11 mouse cellular contexts compared by ENCODE assay signal in the genomic region with DNA sequence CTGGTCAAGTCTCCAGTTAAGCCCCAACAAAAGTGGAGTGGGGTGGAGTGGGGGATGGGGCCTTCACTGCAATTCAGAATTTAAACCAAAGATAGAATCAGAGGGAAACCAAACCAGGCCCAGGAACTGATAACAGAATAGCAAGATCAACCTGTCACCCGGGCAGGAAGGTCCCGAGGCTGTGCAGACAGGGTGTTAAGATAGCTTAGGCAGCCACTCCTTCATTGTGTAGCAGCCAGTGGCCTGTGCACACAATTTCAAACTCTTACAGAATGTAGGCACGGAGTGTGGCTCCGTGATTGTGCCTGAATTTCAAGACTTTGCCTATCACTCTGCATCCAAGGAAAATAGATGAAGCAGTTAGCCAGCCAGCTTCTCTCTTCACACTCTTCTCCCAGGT. TPM values are rescaled to one million over a fixed set of nuclear protein-coding genes. Genes with fewer than 3 reads are reported as not detected.
DNase-seq lines count a peak whose midpoint lies in the region; ATAC-seq and TF ChIP-seq lines count a peak whose summit lies in the region.
"Had no signal": no experiment of that assay in that cellular context is flagged by ENCODE, and none has a peak within 500 bp of the region (broad histone marks: within the 10 kb centered on the region; RNA-seq: fewer than 3 reads in every experiment).

No protein-coding gene starts in this region.

- no peaks in the 10 kb centered on the region for H3K36me3 ChIP-seq in hindbrain, embryonic 12.5 days
- H3K36me3 ChIP-seq in hindbrain, embryonic 13.5 days: no peaks in the 10 kb centered on the region
- no peaks in the 10 kb centered on the region for H3K36me3 ChIP-seq in lung, postnatal 0 days (ENCODE audit: insufficient read depth, low read length)
- no peaks in the 10 kb centered on the region for H3K36me3 ChIP-seq in limb, embryonic 10.5 days
- H3K36me3 ChIP-seq in midbrain, embryonic 16.5 days (ENCODE audit: control insufficient read depth, insufficient read depth, low read length): no peaks in the 10 kb centered on the region
- H3K36me3 ChIP-seq: midbrain, embryonic 13.5 days had no signal

- no peak overlapping the region for H3K9ac ChIP-seq in hindbrain, embryonic 12.5 days
- H3K9ac ChIP-seq in hindbrain, embryonic 13.5 days: no peak overlapping the region
- H3K9ac ChIP-seq in lung, postnatal 0 days (replicated peaks; ENCODE audit: low read depth): no peak overlapping the region
- H3K9ac ChIP-seq in midbrain, embryonic 16.5 days (ENCODE audit: low read depth, low read length): no peak overlapping the region
- H3K9ac ChIP-seq: midbrain, embryonic 13.5 days had no signal

- H3K4me1 ChIP-seq in hindbrain, embryonic 12.5 days: no peaks in the 10 kb centered on the region
- no peaks in the 10 kb centered on the region for H3K4me1 ChIP-seq in hindbrain, embryonic 13.5 days (replicated peaks)
- H3K4me1 ChIP-seq in lung, postnatal 0 days (ENCODE audit: insufficient read depth, low read depth, low read length): no peaks in the 10 kb centered on the region
- peaks cover 23% of the 10 kb centered on the region for H3K4me1 ChIP-seq in limb, embryonic 10.5 days
- no peaks in the 10 kb centered on the region for H3K4me1 ChIP-seq in midbrain, embryonic 16.5 days (ENCODE audit: control insufficient read depth, insufficient read depth, low read length)
- H3K4me1 ChIP-seq: midbrain, embryonic 13.5 days had no signal

- TF ChIP-seq EP300 in lung, postnatal 0 days (IDR thresholded peaks at IDR 0.05): no peak

- no peak for ATAC-seq in hindbrain, embryonic 12.5 days (ENCODE audit: low FRiP score)
- ATAC-seq in hindbrain, embryonic 13.5 days (ENCODE audit: low FRiP score): no peak
- ATAC-seq in lung, postnatal 0 days: no peak
- no peak for ATAC-seq in midbrain, embryonic 16.5 days
- ATAC-seq: midbrain, embryonic 13.5 days had no signal

- peak overlapping the region; percentile 17 for H3K4me3 ChIP-seq in hindbrain, embryonic 12.5 days
- H3K4me3 ChIP-seq in hindbrain, embryonic 13.5 days: no peak overlapping the region
- peak overlapping the region; percentile 15 for H3K4me3 ChIP-seq in lung, postnatal 0 days (ENCODE audit: low read depth, low read length)
- H3K4me3 ChIP-seq in limb, embryonic 10.5 days: peak overlapping the region; percentile 55
- H3K4me3 ChIP-seq in midbrain, embryonic 16.5 days (ENCODE audit: low read depth, low read length): no peak overlapping the region
- H3K4me3 ChIP-seq: midbrain, embryonic 13.5 days had no signal

- 74% methylated on average over 4 of the region's 4 CpGs for WGBS in hindbrain, embryonic 12.5 days
- WGBS in hindbrain, embryonic 13.5 days: 81% methylated on average over 4 of the region's 4 CpGs
- 27% methylated on average over 4 of the region's 4 CpGs for WGBS in lung, postnatal 0 days
- 36% methylated on average over 4 of the region's 4 CpGs for WGBS in limb, embryonic 10.5 days
- WGBS in midbrain, embryonic 16.5 days: 40% methylated on average over 4 of the region's 4 CpGs

- no peak for TF ChIP-seq CTCF in lung, postnatal 0 days (IDR thresholded peaks at IDR 0.05)

- H3K27me3 ChIP-seq in hindbrain, embryonic 12.5 days: no peaks in the 10 kb centered on the region
- peaks cover 2% of the 10 kb centered on the region; the same call in 1 of the 2 replicates for H3K27me3 ChIP-seq in hindbrain, embryonic 13.5 days
- H3K27me3 ChIP-seq in lung, postnatal 0 days (replicated peaks; ENCODE audit: insufficient read depth, low read length): no peaks in the 10 kb centered on the region
- peaks cover 84% of the 10 kb centered on the region for H3K27me3 ChIP-seq in limb, embryonic 10.5 days (ENCODE audit: low read depth, poor library complexity, severe bottlenecking)
- no peaks in the 10 kb centered on the region for H3K27me3 ChIP-seq in midbrain, embryonic 16.5 days (ENCODE audit: control insufficient read depth, insufficient read depth, low read depth, low read length)

- peak overlapping the region; percentile 17; the same call in 1 of the 2 replicates for H3K4me2 ChIP-seq in hindbrain, embryonic 12.5 days (replicated peaks)
- H3K4me2 ChIP-seq in hindbrain, embryonic 13.5 days: no peak overlapping the region
- peak overlapping the region; percentile 47 for H3K4me2 ChIP-seq in lung, postnatal 0 days (replicated peaks; ENCODE audit: low read depth, low read length)
- H3K4me2 ChIP-seq in midbrain, embryonic 16.5 days (ENCODE audit: low read length): no peak overlapping the region
- H3K4me2 ChIP-seq: midbrain, embryonic 13.5 days had no signal

- no peak for DNase-seq in lung, postnatal 0 days (ENCODE audit: low spot score)
- no peak for DNase-seq in lung, postnatal 14 days
- DNase-seq in limb, embryonic 10.5 days (ENCODE audit: low spot score): peak; percentile 40
- no peak for DNase-seq in spleen, postnatal 14 days (ENCODE audit: low spot score in 2 of 2)
- DNase-seq: cerebellum, postnatal 14 days; layer of hippocampus, adult 9-11 months; right cerebral cortex, postnatal 25 days had no signal

- H3K9me3 ChIP-seq in hindbrain, embryonic 12.5 days (replicated peaks): no peaks in the 10 kb centered on the region
- no peaks in the 10 kb centered on the region for H3K9me3 ChIP-seq in hindbrain, embryonic 13.5 days
- H3K9me3 ChIP-seq in lung, postnatal 0 days (ENCODE audit: low read length): no peaks in the 10 kb centered on the region
- H3K9me3 ChIP-seq in limb, embryonic 10.5 days (replicated peaks): no peaks in the 10 kb centered on the region
- H3K9me3 ChIP-seq in midbrain, embryonic 16.5 days (replicated peaks; ENCODE audit: control insufficient read depth, low read length, poor library complexity, severe bottlenecking): no peaks in the 10 kb centered on the region
- H3K9me3 ChIP-seq: midbrain, embryonic 13.5 days had no signal

- no peak overlapping the region for H3K27ac ChIP-seq in hindbrain, embryonic 12.5 days
- H3K27ac ChIP-seq in hindbrain, embryonic 13.5 days: no peak overlapping the region
- no peak overlapping the region for H3K27ac ChIP-seq in lung, postnatal 0 days (ENCODE audit: low read length)
- H3K27ac ChIP-seq in limb, embryonic 10.5 days: peak overlapping the region; percentile 86
- no peak overlapping the region for H3K27ac ChIP-seq in midbrain, embryonic 16.5 days (ENCODE audit: low read length)
- H3K27ac ChIP-seq: midbrain, embryonic 13.5 days had no signal

RNA-seq across cellular contexts. Expression of a gene that starts 0.7 kb away (rescaled TPM):
- 42.0 and 55.2 TPM in 2 replicates for polyA plus RNA-seq in hindbrain, embryonic 12.5 days (2016; fragmentation: Nextera tagmentation; extraction: Ambion mirVana)
- polyA plus RNA-seq in hindbrain, embryonic 13.5 days (2015; fragmentation: Nextera tagmentation; extraction: Ambion mirVana): 3.5 and 4.5 TPM in 2 replicates
- 26.4 and 27.1 TPM in 2 replicates for polyA plus RNA-seq in lung, postnatal 0 days (2015; fragmentation: Nextera tagmentation; extraction: Ambion mirVana)
- polyA plus RNA-seq in limb, embryonic 10.5 days (2016; fragmentation: Nextera tagmentation; extraction: Ambion mirVana): 382 and 412 TPM in 2 replicates
- polyA plus RNA-seq in midbrain, embryonic 16.5 days (2015; fragmentation: Nextera tagmentation; extraction: Ambion mirVana): 1.2 and 2.2 TPM in 2 replicates

Comparison
In these comparisons a context has a peak if more than half of its experiments do, and no peak if none do; other contexts are left out.
1. H3K4me2 ChIP-seq: peak in hindbrain, embryonic 12.5 days (single experiment) and lung, postnatal 0 days (single experiment); none in hindbrain, embryonic 13.5 days (single experiment) and midbrain, embryonic 16.5 days (single experiment).
2. H3K4me3 ChIP-seq: peak in hindbrain, embryonic 12.5 days (single experiment), lung, postnatal 0 days (single experiment) and limb, embryonic 10.5 days (single experiment); none in hindbrain, embryonic 13.5 days (single experiment) and midbrain, embryonic 16.5 days (single experiment).